Mouse (Mus musculus) lung, postnatal 0 days (tissue): ENCODE data around the gene Nr2f2. TPM values are rescaled to one million over a fixed set of nuclear protein-coding genes. Genes with fewer than 3 reads are reported as not detected.

Experiments
- ATAC-seq: fragments of 200-750 bp; cut with Nextera tagmentation; 2 replicates; pipeline ENCODE4 v1.8.0; 2017; ENCODE audit warnings: moderate library complexity
- DNase-seq: peaks from one replicate; pipeline ENCODE4 v3.0.0-alpha.2; 2016; ENCODE audit warnings: low spot score
- H3K27ac ChIP-seq: fragments of 300-500 bp; sonication (generic); 2 replicates; pipeline ENCODE4 v1.5.1; 2014; ENCODE audit warnings: antibody characterized with exemption, mild to moderate bottlenecking, low read length, mixed read lengths
- H3K27me3 ChIP-seq: fragments of 300-500 bp; sonication (generic); replicated peaks from 2 replicates; pipeline ENCODE4 v1.6.1; 2014; ENCODE audit warnings: low read length, mixed read lengths; ENCODE audit not compliant: insufficient read depth
- H3K36me3 ChIP-seq: fragments of 300-500 bp; sonication (generic); 2 replicates; pipeline ENCODE4 v1.6.1; 2014; ENCODE audit warnings: low read length, mixed read lengths; ENCODE audit not compliant: insufficient read depth
- H3K4me1 ChIP-seq: fragments of 300-500 bp; sonication (generic); 2 replicates; pipeline ENCODE4 v1.6.1; 2014; ENCODE audit warnings: antibody characterized with exemption, low read depth, low read length, mixed read lengths; ENCODE audit not compliant: insufficient read depth
- H3K4me2 ChIP-seq: fragments of 300-500 bp; sonication (generic); replicated peaks from 2 replicates; pipeline ENCODE4 v1.6.1; 2014; ENCODE audit warnings: low read depth, mild to moderate bottlenecking, low read length, moderate library complexity, mixed read lengths
- H3K4me3 ChIP-seq: fragments of 300-500 bp; sonication (generic); 2 replicates; pipeline ENCODE4 v1.5.1; 2014; ENCODE audit warnings: low read depth, low read length
- H3K9ac ChIP-seq: fragments of 300-500 bp; sonication (generic); replicated peaks from 2 replicates; pipeline ENCODE4 v1.6.1; 2014; ENCODE audit warnings: low read depth, mild to moderate bottlenecking
- H3K9me3 ChIP-seq: fragments of 300-500 bp; sonication (generic); 2 replicates; pipeline ENCODE4 v1.6.1; 2016; ENCODE audit warnings: low read length, mixed read lengths
- CTCF ChIP-seq: IDR thresholded peaks from 2 replicates; pipeline ENCODE4 v1.5.1; 2016; ENCODE audit warnings: antibody characterized with exemption, mild to moderate bottlenecking
- EP300 ChIP-seq: IDR thresholded peaks from 2 replicates; pipeline ENCODE4 v1.6.1; 2016; ENCODE audit warnings: antibody characterized with exemption, mild to moderate bottlenecking, control low read depth
- WGBS: fragments of 180-500 bp; shearing (Covaris S2); extraction: QIAGEN DNeasy Blood & Tissue Kit; methylation state at CpG from one replicate; pipeline ENCODE4 v1.1.7; 2014; 5-methylcytosine and 5-hydroxymethylcytosine counted together
- polyA plus RNA-seq: library from polyadenylated mRNA; unstranded; fragments of >200 nt; fragmentation: Nextera tagmentation; extraction: Ambion mirVana; gene quantifications from 2 replicates; pipeline ENCODE4 v1.2.1, GENCODE M21; 2015

The Nr2f2 gene
- polyA plus RNA-seq, 1 experiment from 2014 or later: 72.7 TPM

DNA sequence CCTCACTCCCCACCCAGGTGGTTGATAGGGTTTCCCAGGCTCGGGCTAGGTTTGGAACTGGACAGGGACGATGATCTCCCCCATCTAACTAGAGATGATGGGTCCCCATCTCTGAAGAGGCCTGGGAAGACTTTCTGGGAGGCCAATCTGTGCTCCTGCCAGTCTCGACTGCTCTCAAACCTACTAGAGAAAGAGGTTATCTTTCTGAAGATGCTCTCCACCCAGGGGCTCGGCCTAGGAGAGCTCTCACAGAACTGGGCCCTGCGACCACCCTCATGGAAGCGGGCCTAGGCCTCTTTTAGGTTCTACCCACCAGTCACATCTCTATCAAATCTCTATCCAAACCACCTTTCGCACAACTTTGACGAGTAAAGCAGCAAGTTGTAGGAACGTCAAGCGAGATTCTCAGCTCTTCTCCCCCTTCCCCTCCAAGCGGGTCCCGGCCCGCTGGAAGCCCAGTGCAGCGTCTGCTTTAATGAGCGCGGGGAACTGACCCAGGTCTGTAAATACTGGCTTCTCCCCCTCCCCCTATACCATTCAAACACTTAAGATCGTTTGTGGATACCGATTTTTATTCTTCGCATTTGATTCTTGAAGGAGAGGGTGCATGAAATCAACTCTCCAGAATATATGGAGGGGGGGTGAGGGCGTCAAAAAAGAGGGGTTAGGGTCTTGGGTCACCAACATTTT lies 16.4 kb downstream of the Nr2f2 start:
- H3K4me1 ChIP-seq: peaks cover 18% of the 10 kb centered on the region; the same call in 1 of the 2 replicates
- WGBS: 15% methylated on average over 20 of the region's 20 CpGs
- peak overlapping the region; percentile 72; the same call in 1 of the 2 replicates for H3K9ac ChIP-seq
- peak overlapping the region; percentile 90 for H3K27ac ChIP-seq
- no peaks in the 10 kb centered on the region for H3K27me3 ChIP-seq
- no peaks in the 10 kb centered on the region for H3K9me3 ChIP-seq
- peak overlapping the region; percentile 84 for H3K4me2 ChIP-seq
- DNase-seq (peak; percentile 19), ATAC-seq (no peak)
- H3K36me3 ChIP-seq: no peaks in the 10 kb centered on the region
- H3K4me3 ChIP-seq: peak overlapping the region; percentile 71
- TF ChIP-seq EP300 (no peak), CTCF (no peak)

DNA sequence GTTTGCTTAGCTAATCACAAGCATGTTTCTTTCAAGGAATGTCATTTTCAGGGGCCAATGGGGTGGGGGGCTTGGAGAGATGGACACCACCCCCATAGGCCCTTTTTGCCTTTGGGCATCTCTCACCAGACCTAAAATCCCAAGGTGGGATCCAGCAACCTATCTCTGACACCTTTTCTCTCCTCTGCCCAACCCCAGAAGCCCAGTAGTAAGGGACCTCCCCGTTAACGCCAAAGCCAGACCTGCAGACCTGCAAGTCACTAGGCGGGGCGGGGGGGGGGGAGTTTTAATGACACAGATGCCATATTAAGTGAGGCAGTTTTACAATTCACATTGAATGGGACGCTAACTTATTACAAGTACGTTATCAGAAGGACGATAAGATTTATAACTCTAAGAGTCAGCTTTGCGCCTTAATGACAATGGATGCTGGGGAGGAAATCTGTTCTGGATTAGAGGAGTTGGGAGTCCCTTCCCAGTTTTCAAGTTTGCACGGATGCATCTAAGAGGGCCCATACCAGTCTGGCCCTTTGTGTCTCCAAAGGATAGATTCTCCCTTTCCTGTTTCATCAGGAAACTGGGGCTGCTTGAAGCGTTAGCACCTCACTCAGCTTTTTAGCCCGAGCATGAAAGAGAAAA lies 17.4 kb downstream of the Nr2f2 start:
- 47% methylated on average over 11 of the region's 11 CpGs for WGBS
- DNase-seq (peak; percentile 13), ATAC-seq (no peak)
- Histone ChIP-seq H3K27me3 (no peaks in the 10 kb centered on the region), H3K4me3 (no peak overlapping the region), H3K4me1 (peaks cover 18% of the 10 kb centered on the region; the same call in 1 of the 2 replicates), H3K9me3 (no peaks in the 10 kb centered on the region), H3K36me3 (no peaks in the 10 kb centered on the region), H3K4me2 (peak overlapping the region; percentile 84), H3K9ac (peak overlapping the region; percentile 23; the same call in 1 of the 2 replicates), H3K27ac (peak overlapping the region; percentile 90)
- no peak for TF ChIP-seq CTCF
- no peak for TF ChIP-seq EP300

DNA sequence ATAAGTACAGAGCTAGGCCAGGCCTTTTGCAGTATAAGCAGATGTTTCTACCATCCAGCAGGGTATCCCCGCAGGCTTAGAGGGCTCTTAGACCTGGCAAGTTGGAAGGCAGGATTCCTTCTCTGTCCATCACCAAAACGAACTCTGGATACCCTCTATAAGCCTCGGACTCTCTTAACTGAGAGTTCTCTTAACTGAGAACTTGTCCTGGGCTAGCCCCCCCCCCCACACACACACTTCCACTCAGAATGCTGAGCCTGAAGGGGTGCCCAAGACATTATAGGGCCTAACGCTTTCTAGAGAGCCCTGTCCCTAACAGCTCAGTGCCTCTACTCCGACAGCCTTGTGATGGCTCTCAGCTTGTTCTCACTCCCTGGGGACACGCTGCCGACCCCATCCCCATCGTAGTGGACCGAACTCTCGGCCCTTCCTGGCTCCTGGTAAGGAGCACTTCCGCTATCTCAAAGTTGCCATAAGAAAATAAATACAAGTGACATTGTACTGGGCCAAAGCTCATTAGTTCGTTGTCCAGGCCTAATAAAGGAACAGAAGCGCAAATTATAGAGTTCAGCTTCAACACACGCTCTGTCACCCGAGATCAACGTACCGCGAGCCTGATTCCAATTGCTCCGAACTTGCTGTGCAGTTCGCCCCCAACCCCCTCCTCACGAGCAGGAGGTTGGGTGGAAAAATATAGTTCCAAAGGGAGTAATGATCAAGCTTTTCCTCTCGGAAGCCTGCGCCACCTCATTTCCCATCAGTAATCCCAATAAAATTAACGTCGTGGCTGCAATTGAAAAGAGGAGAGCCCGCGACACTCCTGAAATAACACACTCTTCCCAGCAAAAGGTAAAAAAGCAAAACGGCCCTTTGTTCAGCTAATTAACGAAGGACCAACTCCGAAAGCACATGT lies 18.2 kb downstream of the Nr2f2 start:
- Histone ChIP-seq H3K27me3 (no peaks in the 10 kb centered on the region), H3K9ac (peak overlapping the region; percentile 23; the same call in 1 of the 2 replicates), H3K36me3 (no peaks in the 10 kb centered on the region), H3K4me1 (peaks cover 18% of the 10 kb centered on the region; the same call in 1 of the 2 replicates), H3K4me2 (peak overlapping the region; percentile 84), H3K4me3 (0 out of 2 replicates have a peak overlapping the region, but pooled peaks have one; percentile 9), H3K27ac (peak overlapping the region; percentile 90), H3K9me3 (no peaks in the 10 kb centered on the region)
- WGBS: 39% methylated on average over 30 of the region's 30 CpGs
- DNase-seq: peak; percentile 23
- ATAC-seq: no peak
- TF ChIP-seq EP300 (no peak), CTCF (no peak)

DNA sequence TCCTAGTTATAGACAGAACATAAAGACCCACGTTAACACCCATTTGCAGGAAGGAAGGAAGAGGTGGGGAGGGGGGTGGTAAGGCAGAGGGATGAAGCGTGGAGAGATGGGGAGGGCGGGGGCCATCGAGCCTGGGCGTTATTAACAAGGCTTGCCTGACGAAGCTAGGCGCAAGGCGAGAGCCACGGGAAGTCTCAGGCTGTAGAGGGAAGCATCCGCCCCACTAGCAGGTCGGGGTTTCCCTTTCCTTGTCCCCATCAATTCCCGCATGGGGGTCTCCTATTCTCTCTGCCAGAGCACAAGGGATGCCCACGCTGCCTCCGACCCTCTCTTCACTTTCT lies 18.9 kb downstream of the Nr2f2 start:
- DNase-seq (peak; percentile 33), ATAC-seq (no peak)
- TF ChIP-seq EP300 (no peak), CTCF (no peak)
- H3K4me2 ChIP-seq: peak overlapping the region; percentile 84; the same call in 1 of the 2 replicates
- H3K4me3 ChIP-seq: no peak overlapping the region
- H3K36me3 ChIP-seq: no peaks in the 10 kb centered on the region
- H3K27ac ChIP-seq: peak overlapping the region; percentile 90
- WGBS: 38% methylated on average over 11 of the region's 14 CpGs
- no peak overlapping the region for H3K9ac ChIP-seq
- H3K9me3 ChIP-seq: no peaks in the 10 kb centered on the region
- peaks cover 11% of the 10 kb centered on the region; the same call in 1 of the 2 replicates for H3K4me1 ChIP-seq
- no peaks in the 10 kb centered on the region for H3K27me3 ChIP-seq

DNA sequence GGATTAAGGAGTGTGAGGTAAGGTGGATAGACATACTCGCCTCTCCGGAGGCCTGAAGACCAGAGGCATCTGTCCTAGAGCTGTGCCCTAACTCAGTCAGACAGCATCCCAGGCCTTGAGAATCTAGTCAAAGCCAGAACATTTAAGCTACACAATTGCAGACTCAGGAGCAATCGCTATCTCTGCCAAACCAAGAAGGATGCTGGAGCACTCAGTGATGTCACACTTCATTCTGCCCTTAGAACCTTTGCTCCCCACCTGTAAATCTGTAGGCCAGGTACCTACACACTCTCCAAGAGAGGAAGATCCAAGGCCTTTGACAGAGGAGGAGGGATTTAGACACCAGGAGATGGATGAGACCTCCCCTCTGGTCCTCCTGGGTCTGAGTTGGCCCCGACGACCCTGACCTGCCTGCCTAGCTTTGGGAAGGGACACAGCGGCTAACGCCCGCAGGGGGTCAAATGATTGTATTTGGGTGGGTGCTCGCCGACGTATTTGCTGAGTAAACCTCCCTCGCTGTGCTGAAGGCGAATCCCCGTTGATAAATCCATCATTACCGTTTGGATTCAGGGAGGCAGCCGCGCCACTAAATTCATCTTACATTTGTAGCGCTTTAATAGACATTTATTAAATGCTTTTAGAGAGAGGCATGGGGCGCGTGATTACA lies 19.5 kb downstream of the Nr2f2 start:
- peak; percentile 23 for DNase-seq
- TF ChIP-seq EP300 (no peak), CTCF (no peak)
- WGBS: 38% methylated on average over 20 of the region's 20 CpGs
- Histone ChIP-seq H3K4me2 (0 out of 2 replicates have a peak overlapping the region, but pooled peaks have one; percentile 71), H3K27me3 (no peaks in the 10 kb centered on the region), H3K27ac (peak overlapping the region; percentile 90), H3K9me3 (no peaks in the 10 kb centered on the region), H3K4me1 (peaks cover 11% of the 10 kb centered on the region; the same call in 1 of the 2 replicates), H3K9ac (no peak overlapping the region), H3K4me3 (no peak overlapping the region), H3K36me3 (no peaks in the 10 kb centered on the region)
- ATAC-seq: no peak
